Mouse (Mus musculus) heart, embryonic 15.5 days (tissue): ENCODE measurements around the gene Hoxb9. TPM values are rescaled to one million over a fixed set of nuclear protein-coding genes. Genes with fewer than 3 reads are reported as not detected.

Experiments
- ATAC-seq: fragments of 200-750 bp; cut with Nextera tagmentation; replicated peaks from 2 replicates; pipeline ENCODE4 v1.8.0; 2017; ENCODE audit warnings: low read depth, moderate TSS enrichment; ENCODE audit not compliant: insufficient number of reproducible peaks, insufficient read depth, low FRiP score
- H3K27ac ChIP-seq: fragments of 300-500 bp; sonication (generic); 2 replicates; pipeline ENCODE4 v1.5.1; 2015; ENCODE audit warnings: mild to moderate bottlenecking, inconsistent platforms
- H3K27me3 ChIP-seq: fragments of 300-500 bp; sonication (generic); 2 replicates; pipeline ENCODE4 v1.6.1; 2015; ENCODE audit warnings: inconsistent platforms
- H3K36me3 ChIP-seq: fragments of 300-500 bp; sonication (generic); 2 replicates; pipeline ENCODE4 v1.6.1; 2015; ENCODE audit warnings: mild to moderate bottlenecking, inconsistent platforms
- H3K4me1 ChIP-seq: fragments of 300-500 bp; sonication (generic); replicated peaks from 2 replicates; pipeline ENCODE4 v1.6.1; 2015; ENCODE audit warnings: inconsistent platforms
- H3K4me2 ChIP-seq: fragments of 300-500 bp; sonication (generic); 2 replicates; pipeline ENCODE4 v1.6.1; 2015; ENCODE audit warnings: inconsistent platforms, mild to moderate bottlenecking, moderate library complexity
- H3K4me3 ChIP-seq: fragments of 300-500 bp; sonication (generic); 2 replicates; pipeline ENCODE4 v1.5.1; 2015; ENCODE audit warnings: mild to moderate bottlenecking, inconsistent platforms
- H3K9ac ChIP-seq: fragments of 300-500 bp; sonication (generic); 2 replicates; pipeline ENCODE4 v1.6.1; 2015; ENCODE audit warnings: mild to moderate bottlenecking, inconsistent platforms
- H3K9me3 ChIP-seq: fragments of 300-500 bp; sonication (generic); replicated peaks from 2 replicates; pipeline ENCODE4 v1.6.1; 2016; ENCODE audit warnings: inconsistent platforms
- WGBS: fragments of 180-500 bp; shearing (Covaris S2); methylation state at CpG from one replicate; pipeline ENCODE4 v1.1.7; 2015; ENCODE audit warnings: mixed read lengths; 5-methylcytosine and 5-hydroxymethylcytosine counted together
- polyA plus RNA-seq: library from polyadenylated mRNA; unstranded; fragments of >200 nt; fragmentation: Nextera tagmentation; extraction: Ambion mirVana; gene quantifications from 2 replicates; pipeline ENCODE4 v1.2.1, GENCODE M21; 2015

Hoxb9 gene
- polyA plus RNA-seq, 1 experiment from 2014 or later: 0.06 TPM

- Histone ChIP-seq H3K4me2 (no peak overlapping the region), H3K4me1 (0 out of 2 replicates have a peak, but pooled peaks cover 3% of the 10 kb centered on the region), H3K36me3 (no peaks in the 10 kb centered on the region), H3K27ac (no peak overlapping the region), H3K4me3 (no peak overlapping the region), H3K9me3 (no peaks in the 10 kb centered on the region), H3K27me3 (peaks cover 98% of the 10 kb centered on the region), H3K9ac (no peak overlapping the region)
- 27% methylated on average over 2 of the region's 2 CpGs for WGBS
- ATAC-seq: no peak
Measured at GRCm38 (mm10) chr11:96257141-96257540, 14.1 kb upstream of the Hoxb9 start.

DNA sequence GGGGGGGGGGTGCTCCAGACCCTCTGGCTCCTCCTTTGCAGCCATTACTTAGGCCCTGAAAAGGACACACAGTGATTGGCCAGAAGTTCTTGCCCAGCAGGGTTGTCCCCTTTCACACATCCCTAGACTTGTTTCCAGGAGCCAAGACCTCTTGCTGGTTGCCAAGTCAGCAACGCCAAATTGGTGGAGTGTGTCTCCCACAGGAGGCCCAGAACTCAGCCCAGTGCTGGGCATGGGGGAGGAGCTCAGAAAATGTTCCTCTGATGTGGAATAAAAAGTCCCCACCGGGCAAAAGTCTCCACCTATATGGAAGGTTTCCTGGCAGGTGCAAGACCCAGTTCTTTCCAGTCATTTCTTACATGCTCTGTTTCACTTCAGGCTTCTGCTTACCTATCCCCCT, 12.2 kb upstream of the Hoxb9 start:
- Histone ChIP-seq H3K4me2 (no peak overlapping the region), H3K36me3 (no peaks in the 10 kb centered on the region), H3K27me3 (peaks cover 98% of the 10 kb centered on the region), H3K27ac (no peak overlapping the region), H3K4me1 (0 out of 2 replicates have a peak, but pooled peaks cover 3% of the 10 kb centered on the region), H3K9ac (no peak overlapping the region), H3K9me3 (no peaks in the 10 kb centered on the region), H3K4me3 (no peak overlapping the region)
- WGBS: 6% methylated on average over 2 of the region's 2 CpGs
- ATAC-seq: no peak

- H3K36me3 ChIP-seq: no peaks in the 10 kb centered on the region
- ATAC-seq: no peak
- no peak overlapping the region for H3K9ac ChIP-seq
- H3K27me3 ChIP-seq: peaks cover 98% of the 10 kb centered on the region
- H3K4me3 ChIP-seq: no peak overlapping the region
- no peak overlapping the region for H3K4me2 ChIP-seq
- 0 out of 2 replicates have a peak, but pooled peaks cover 3% of the 10 kb centered on the region for H3K4me1 ChIP-seq
- H3K27ac ChIP-seq: no peak overlapping the region
- 14% methylated on average over 1 of the region's 1 CpGs for WGBS
- no peaks in the 10 kb centered on the region for H3K9me3 ChIP-seq
Measured at GRCm38 (mm10) chr11:96259511-96259910, 11.7 kb upstream of the Hoxb9 start.

DNA sequence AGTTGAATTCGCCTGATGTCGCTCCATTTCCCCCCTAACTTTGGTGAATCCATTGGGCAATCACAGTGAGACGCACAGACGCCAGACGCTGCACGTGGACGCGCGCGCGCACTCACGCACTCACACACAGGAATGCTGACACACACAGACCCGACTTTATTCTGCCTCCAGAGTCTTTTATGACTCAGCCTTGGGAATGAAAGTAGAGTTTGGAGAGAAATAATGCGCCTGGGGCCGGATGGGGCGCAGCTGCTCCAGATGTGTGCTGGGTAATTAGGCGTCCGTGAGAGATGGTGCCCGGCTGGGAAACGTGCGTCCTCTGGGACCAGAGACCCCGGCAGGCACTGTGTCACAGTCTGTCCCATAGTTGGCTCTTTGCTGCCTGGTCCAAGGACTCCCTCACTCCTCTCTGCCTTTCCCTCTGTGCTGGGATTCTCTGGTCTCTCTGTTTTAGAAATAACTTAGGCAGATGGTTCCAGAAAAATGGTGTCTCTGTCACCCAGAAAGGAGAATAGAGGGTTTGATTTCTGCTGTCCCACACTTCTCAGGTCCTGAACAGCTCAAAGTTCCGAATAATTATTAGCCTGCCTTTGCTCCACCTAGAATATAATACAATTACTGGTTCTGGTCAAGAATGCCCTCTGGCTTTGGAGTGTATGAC, 10.8 kb upstream of the Hoxb9 start:
- Histone ChIP-seq H3K4me3 (no peak overlapping the region), H3K27ac (no peak overlapping the region), H3K9me3 (no peaks in the 10 kb centered on the region), H3K36me3 (no peaks in the 10 kb centered on the region), H3K4me1 (0 out of 2 replicates have a peak, but pooled peaks cover 3% of the 10 kb centered on the region), H3K9ac (no peak overlapping the region), H3K27me3 (peaks cover 98% of the 10 kb centered on the region), H3K4me2 (no peak overlapping the region)
- 4% methylated on average over 23 of the region's 23 CpGs for WGBS
- no peak for ATAC-seq

DNA sequence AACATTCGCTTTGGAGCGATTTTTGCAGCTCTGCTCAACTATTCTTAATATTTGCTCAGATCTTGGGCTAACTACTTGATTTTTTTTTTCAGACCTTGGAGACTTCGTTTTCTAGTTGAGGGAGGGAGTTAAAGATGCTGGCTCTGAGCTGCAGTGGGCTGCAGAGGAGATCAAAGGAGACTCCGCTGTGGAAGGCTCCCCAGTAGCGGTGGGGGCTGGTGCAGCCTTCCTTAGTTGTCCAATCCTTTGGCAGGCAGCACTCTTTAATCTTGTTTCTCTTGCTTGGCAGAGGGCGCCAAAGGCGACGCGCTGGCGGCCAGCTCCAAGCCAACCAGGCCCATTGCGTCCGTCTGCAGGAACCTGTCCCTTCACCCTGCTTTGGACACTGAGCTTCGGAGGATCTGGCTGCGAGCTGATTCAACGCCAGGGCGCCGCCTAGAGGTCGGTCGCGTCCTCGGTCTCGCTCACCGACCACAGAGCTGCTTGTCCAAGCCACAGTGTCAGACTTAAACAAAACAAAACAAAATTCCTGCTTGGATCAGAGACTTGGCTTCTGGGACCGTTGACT, 9.8 kb upstream of the Hoxb9 start:
- Histone ChIP-seq H3K27ac (no peak overlapping the region), H3K27me3 (peaks cover 98% of the 10 kb centered on the region), H3K9me3 (no peaks in the 10 kb centered on the region), H3K9ac (no peak overlapping the region), H3K4me3 (no peak overlapping the region), H3K4me1 (0 out of 2 replicates have a peak, but pooled peaks cover 3% of the 10 kb centered on the region), H3K36me3 (no peaks in the 10 kb centered on the region), H3K4me2 (no peak overlapping the region)
- 0 out of 2 replicates have a peak, but pooled peaks have one; percentile 27 for ATAC-seq
- 3% methylated on average over 24 of the region's 24 CpGs for WGBS

DNA sequence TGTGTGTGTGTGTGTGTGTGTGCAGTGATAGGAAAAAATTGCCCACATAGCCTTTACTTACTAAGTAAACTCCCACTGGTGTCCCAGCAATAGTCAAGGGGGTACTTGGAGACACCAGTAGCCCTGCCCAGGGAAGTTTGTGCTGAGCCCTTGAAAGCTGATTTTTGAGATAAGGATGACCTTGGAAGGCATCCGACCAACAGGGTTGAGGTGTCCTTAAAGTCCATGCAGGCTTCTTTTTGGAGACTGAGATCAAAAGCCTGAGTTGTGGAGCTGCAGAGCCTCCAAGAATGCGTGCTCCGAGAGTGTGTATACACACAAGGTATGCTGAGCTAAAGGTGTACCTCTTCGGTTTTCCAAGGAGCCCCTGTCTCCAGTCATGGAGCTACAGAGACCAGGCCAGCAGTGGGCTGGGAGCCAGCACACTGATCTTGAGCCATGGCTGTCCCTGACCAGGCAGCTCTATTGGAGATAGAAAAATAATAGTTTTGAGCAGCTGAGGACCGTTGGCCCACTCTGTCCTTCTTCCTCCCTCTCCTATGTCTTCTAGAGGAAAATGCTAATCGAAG, 8.9 kb upstream of the Hoxb9 start:
- no peak overlapping the region for H3K4me2 ChIP-seq
- H3K9me3 ChIP-seq: no peaks in the 10 kb centered on the region
- no peak for ATAC-seq
- H3K27ac ChIP-seq: no peak overlapping the region
- WGBS: 9% methylated on average over 6 of the region's 6 CpGs
- H3K9ac ChIP-seq: no peak overlapping the region
- 0 out of 2 replicates have a peak, but pooled peaks cover 3% of the 10 kb centered on the region for H3K4me1 ChIP-seq
- peaks cover 99% of the 10 kb centered on the region for H3K27me3 ChIP-seq
- H3K4me3 ChIP-seq: no peak overlapping the region
- no peaks in the 10 kb centered on the region for H3K36me3 ChIP-seq

- no peak overlapping the region for H3K4me3 ChIP-seq
- no peak overlapping the region for H3K4me2 ChIP-seq
- H3K9me3 ChIP-seq: no peaks in the 10 kb centered on the region
- WGBS: 3% methylated on average over 33 of the region's 33 CpGs
- H3K27ac ChIP-seq: no peak overlapping the region
- no peak for ATAC-seq
- 0 out of 2 replicates have a peak, but pooled peaks cover 3% of the 10 kb centered on the region for H3K4me1 ChIP-seq
- H3K9ac ChIP-seq: no peak overlapping the region
- H3K27me3 ChIP-seq: peaks cover 99% of the 10 kb centered on the region
- H3K36me3 ChIP-seq: no peaks in the 10 kb centered on the region
Measured at GRCm38 (mm10) chr11:96263636-96264389, 7.4 kb upstream of the Hoxb9 start.

DNA sequence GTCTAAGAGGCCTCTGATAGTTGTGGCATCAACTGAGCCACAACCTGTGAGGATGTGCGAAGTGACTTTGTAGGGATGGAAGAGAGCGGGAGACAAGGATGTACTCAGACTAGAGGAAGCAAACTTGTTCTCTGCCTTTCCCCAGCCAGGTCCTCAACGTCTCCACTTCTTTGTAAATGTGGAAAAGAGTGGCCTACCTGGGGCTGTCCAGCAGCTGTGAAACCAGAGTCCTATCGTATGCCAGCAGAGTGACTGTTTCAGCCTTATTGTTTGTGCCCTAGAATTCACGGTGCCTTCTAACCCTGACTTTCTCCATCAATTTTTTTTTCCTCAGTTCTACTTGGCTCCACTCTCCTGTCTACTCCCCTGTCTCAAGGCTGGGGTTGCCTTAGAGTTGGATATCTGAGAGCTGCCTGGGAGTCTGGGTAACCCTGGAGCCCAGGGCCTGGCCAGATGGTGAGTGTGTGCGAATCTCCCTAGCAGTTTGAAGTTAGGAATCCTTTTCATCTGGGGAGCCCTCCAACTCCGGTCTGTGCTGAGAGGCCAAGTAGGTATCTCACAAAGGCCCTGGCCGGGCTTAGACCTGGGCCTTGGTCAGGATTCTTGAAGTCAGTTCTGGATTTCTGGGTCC, 6.8 kb upstream of the Hoxb9 start:
- 10% methylated on average over 8 of the region's 8 CpGs for WGBS
- no peak for ATAC-seq
- Histone ChIP-seq H3K9me3 (no peaks in the 10 kb centered on the region), H3K4me3 (no peak overlapping the region), H3K9ac (no peak overlapping the region), H3K4me1 (0 out of 2 replicates have a peak, but pooled peaks cover 3% of the 10 kb centered on the region), H3K4me2 (no peak overlapping the region), H3K27me3 (peaks cover 99% of the 10 kb centered on the region), H3K36me3 (no peaks in the 10 kb centered on the region), H3K27ac (no peak overlapping the region)

DNA sequence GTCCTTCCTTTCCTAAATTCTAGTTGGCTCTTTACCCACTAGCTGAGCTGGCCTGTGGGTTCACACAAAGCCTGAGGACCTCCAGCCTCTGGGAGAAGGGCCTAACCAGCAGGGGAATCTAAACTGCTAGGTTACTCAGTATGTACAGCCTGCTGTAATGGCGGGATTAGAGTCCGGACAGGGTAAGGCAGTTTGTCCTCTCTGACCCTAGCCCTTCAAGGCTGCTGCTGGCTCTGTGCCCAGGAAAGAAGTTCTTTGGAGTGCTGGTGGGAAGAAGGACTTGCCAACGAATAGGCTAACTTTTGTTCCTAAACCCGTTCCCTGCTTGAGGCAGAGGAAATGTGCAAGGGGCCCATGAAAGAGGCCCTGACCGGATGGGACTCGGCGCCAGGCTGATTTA, 5.3 kb upstream of the Hoxb9 start:
- no peaks in the 10 kb centered on the region for H3K9me3 ChIP-seq
- H3K4me2 ChIP-seq: no peak overlapping the region
- WGBS: 5% methylated on average over 7 of the region's 7 CpGs
- no peak for ATAC-seq
- no peaks in the 10 kb centered on the region for H3K36me3 ChIP-seq
- H3K4me3 ChIP-seq: no peak overlapping the region
- H3K27me3 ChIP-seq: peaks cover 99% of the 10 kb centered on the region
- peaks cover 9% of the 10 kb centered on the region for H3K4me1 ChIP-seq
- no peak overlapping the region for H3K27ac ChIP-seq
- no peak overlapping the region for H3K9ac ChIP-seq

DNA sequence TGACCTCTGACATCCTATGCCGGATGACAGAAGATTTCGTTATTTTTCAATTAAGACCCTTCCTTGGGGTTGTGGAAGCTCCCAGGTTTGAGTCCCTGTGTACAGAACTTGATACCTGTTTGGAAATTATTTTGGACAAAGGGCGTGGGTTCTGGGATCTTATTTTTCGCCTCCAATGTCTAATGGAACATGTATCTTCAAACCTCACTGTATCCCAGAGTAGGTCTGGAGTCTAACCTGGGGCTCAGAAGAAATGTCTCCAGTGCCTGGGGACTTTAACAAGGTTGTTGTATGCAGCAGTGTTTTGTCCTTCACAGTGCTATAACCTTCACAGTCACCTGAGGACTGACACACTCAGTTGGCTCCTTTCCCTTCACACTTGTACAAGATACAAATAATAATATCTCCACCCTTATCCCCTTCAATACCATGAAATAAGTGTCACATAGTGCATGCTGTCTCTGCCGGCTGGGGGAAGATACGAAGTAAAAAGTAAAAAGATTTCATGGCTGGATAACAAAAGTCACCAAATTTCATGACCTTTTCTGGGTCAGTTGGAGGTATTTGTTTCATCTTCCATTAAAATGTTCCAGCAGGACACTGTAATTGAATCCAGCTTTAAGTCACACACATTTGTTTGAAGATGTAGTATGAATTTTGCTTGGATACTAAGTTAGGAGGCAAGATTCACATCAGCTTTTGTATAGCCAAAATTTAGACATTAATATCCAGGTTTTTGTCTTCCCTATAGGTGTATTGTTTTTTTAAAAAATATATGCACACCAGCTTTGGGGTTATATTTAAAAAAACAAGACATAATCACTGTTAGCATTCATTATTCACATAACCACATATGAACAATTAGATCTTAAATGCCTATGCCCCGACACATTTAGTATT, 4.0 kb upstream of the Hoxb9 start:
- ATAC-seq: no peak
- Histone ChIP-seq H3K4me3 (no peak overlapping the region), H3K27ac (no peak overlapping the region), H3K9me3 (no peaks in the 10 kb centered on the region), H3K27me3 (peaks cover 99% of the 10 kb centered on the region), H3K36me3 (no peaks in the 10 kb centered on the region), H3K4me2 (no peak overlapping the region), H3K9ac (no peak overlapping the region), H3K4me1 (peaks cover 19% of the 10 kb centered on the region)
- 20% methylated on average over 7 of the region's 7 CpGs for WGBS
